Mouse (Mus musculus) urinary bladder, postnatal 14 days (tissue): ENCODE measurements around the gene Gm38392.
"Not testable (repeated sequence)": the region's sequence is repeated elsewhere in the genome, so short reads cannot be mapped to it uniquely, and the experiment has no call there.

Experiments used
- DNase-seq: peaks from one replicate; pipeline ENCODE4 v3.0.0; 2021; ENCODE audit warnings: low spot score

Gm38392 gene

GRCm38 (mm10) chr3:88287110-88287509 is at the start of gene Gm38392:
Gene Gm38392 (minus strand): TSS chr3:88287210.
- no peak for DNase-seq

- DNase-seq, result peak; percentile 97
These were observed 49.3 kb upstream of the Gm38392 start, which contains the start of the genes Tmem79 and Smg5 for GRCm38 (mm10) chr3:88336058-88337013. Gene Tmem79 (minus strand): TSS chr3:88336148. Gene Smg5 (plus strand): TSS chr3:88336260.

- DNase-seq, result no peak
These were observed 48.5 kb upstream of the Gm38392 start for GRCm38 (mm10) chr3:88335436-88336053.

- DNase-seq, result no peak
These were observed 48.0 kb upstream of the Gm38392 start for GRCm38 (mm10) chr3:88334902-88335435.

GRCm38 (mm10) chr3:88334029-88334658 is 47.1 kb upstream of the Gm38392 start:
- DNase-seq, result peak; percentile 83

GRCm38 (mm10) chr3:88331282-88331681 is 44.3 kb upstream of the Gm38392 start:
- DNase-seq, result peak; percentile 46

GRCm38 (mm10) chr3:88328956-88329355 is 41.9 kb upstream of the Gm38392 start:
- no peak for DNase-seq

- peak; percentile 72 for DNase-seq
These were observed 38.0 kb upstream of the Gm38392 start, which contains the start of gene Glmp for GRCm38 (mm10) chr3:88324951-88325405. Gene Glmp (plus strand): TSS chr3:88325023.

- no peak for DNase-seq
These were observed 12.2 kb upstream of the Gm38392 start for GRCm38 (mm10) chr3:88299172-88299571.

- DNase-seq, result no peak
These were observed 10.4 kb upstream of the Gm38392 start for GRCm38 (mm10) chr3:88297321-88297851.

- DNase-seq, result peak; percentile 96
These were observed 9.7 kb upstream of the Gm38392 start, which contains the start of the genes Tsacc and Cct3 for GRCm38 (mm10) chr3:88296561-88297318. Gene Tsacc (minus strand): TSS chr3:88296999. Gene Cct3 (plus strand): TSS chr3:88297116.

- DNase-seq, result no peak
These were observed 9.1 kb upstream of the Gm38392 start for GRCm38 (mm10) chr3:88296110-88296560.

GRCm38 (mm10) chr3:88295272-88295671 is 8.3 kb upstream of the Gm38392 start:
- DNase-seq, result not testable (repeated sequence)

- peak; percentile 16 for DNase-seq
These were observed 5.0 kb upstream of the Gm38392 start for GRCm38 (mm10) chr3:88291970-88292369.

GRCm38 (mm10) chr3:88288133-88288713 is 1.2 kb upstream of the Gm38392 start:
- not testable (repeated sequence) for DNase-seq

- DNase-seq, result not testable (repeated sequence)
These were observed 1.5 kb downstream of the Gm38392 start for GRCm38 (mm10) chr3:88285565-88285895.

GRCm38 (mm10) chr3:88284815-88285564 is 2.0 kb downstream of the Gm38392 start:
- DNase-seq, result not testable (repeated sequence)

GRCm38 (mm10) chr3:88281141-88281916 is 5.7 kb downstream of the Gm38392 start:
- DNase-seq, result not testable (repeated sequence)

- no peak for DNase-seq
These were observed 7.0 kb downstream of the Gm38392 start for GRCm38 (mm10) chr3:88280035-88280434.
